Mouse (Mus musculus) Patski (cell line): ENCODE data around the gene Cdcp2. TPM values are rescaled to one million over a fixed set of nuclear protein-coding genes. Genes with fewer than 3 reads are reported as not detected.

Source experiments
- ATAC-seq: fragments of 100-300 bp; one replicate; pipeline ENCODE4 v1.8.0; 2021
- CTCF ChIA-PET: fragments of 350-600 bp; sonication (Branson Sonifier 250); formaldehyde crosslinking; loops from one replicate; lab custom pipeline; 2022; ENCODE audit warnings: inconsistent platforms; lab: Charles Lee
- POLR2A ChIA-PET: fragments of 350-600 bp; sonication (Branson Sonifier 250); formaldehyde crosslinking; loops from one replicate; lab custom pipeline; 2022; ENCODE audit warnings: antibody characterized with exemption, inconsistent platforms; lab: Charles Lee
- DNase-seq: peaks from one replicate; pipeline ENCODE4 v3.0.0-alpha.2; 2011; ENCODE audit warnings: low read depth, low spot score
- H3K27me3 ChIP-seq: fragments of 371-371 bp; one replicate; pipeline ENCODE4 v1.5.1; 2021
- CTCF ChIP-seq: fragments of 100-300 bp; IDR thresholded peaks from one replicate; pipeline ENCODE4 v1.5.1; 2021
- in situ Hi-C: fragments of 300-500 bp; cut with MboI; formaldehyde crosslinking; loops from 3 replicates; pipeline ENCODE4 v1.11.1; 2018; ENCODE audit warnings: low pct_unique_long_range_greater_than_20kb, mixed read lengths
- polyA plus RNA-seq: library from polyadenylated mRNA; unstranded; gene quantifications from one replicate; pipeline ENCODE4 v1.2.3, GENCODE M21; 2021

Gene Cdcp2
- polyA plus RNA-seq, 1 experiment from 2014 or later = not detected

DNA sequence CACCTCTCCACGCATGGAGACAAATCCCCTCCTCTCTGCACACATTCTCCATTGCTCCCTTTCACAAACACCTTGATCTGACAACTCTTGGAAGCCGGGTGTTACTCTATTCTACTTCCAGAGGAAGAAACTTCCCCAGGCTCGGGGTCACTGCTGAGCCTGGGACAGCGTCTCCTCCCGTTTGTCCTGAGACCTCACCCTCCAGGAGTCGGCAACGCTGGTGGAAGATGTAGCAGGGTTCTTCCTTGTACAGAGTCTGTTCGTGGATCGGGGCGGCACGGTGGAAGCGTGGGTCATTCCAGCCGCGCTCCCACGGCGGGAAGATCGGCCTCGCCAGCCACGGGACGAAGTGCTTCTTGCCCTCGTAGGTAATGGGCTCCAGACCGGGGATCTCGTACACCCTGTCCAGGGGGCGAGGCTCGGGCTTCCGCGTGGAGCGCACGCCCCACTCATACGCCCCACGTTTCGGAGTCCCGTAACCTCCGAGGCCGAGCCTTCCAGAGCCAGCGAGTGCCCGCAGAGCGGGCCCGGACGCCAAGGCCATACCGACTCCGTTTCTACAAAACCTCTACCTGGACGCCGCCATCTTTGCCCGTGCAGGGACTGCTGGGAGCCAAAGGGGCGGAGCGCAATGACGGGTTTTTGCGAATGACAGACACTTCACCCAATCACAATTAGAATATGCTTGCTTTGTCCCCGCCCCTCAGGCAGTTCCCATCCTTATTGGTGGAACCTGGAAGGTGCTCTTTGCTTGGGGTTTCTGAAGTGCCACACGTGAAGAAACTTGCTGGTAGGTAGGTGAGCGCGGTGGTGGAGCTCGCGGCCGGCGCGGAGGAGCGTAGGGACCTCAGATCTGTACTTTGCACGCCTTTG lies 30.2 kb upstream of the Cdcp2 start, which contains the start of the genes Mrpl37 and Cyb5rl:
TSS of gene Mrpl37 (minus strand) at position 617 of the 873 bp plus-strand sequence.
TSS of gene Cyb5rl (plus strand) at position 737 of the 873 bp plus-strand sequence.
- CTCF ChIA-PET = no interaction called here
- in situ Hi-C loops = loop anchor here (5.0 kb wide), 1 partner anchor 101 kb away; no protein-coding TSS in a partner anchor
- H3K27me3 ChIP-seq = no peaks in the 10 kb centered on the region
- DNase-seq (peak; percentile 82), ATAC-seq (peak; percentile 94)
- TF ChIP-seq CTCF = no peak
- POLR2A ChIA-PET = no interaction called here

DNA sequence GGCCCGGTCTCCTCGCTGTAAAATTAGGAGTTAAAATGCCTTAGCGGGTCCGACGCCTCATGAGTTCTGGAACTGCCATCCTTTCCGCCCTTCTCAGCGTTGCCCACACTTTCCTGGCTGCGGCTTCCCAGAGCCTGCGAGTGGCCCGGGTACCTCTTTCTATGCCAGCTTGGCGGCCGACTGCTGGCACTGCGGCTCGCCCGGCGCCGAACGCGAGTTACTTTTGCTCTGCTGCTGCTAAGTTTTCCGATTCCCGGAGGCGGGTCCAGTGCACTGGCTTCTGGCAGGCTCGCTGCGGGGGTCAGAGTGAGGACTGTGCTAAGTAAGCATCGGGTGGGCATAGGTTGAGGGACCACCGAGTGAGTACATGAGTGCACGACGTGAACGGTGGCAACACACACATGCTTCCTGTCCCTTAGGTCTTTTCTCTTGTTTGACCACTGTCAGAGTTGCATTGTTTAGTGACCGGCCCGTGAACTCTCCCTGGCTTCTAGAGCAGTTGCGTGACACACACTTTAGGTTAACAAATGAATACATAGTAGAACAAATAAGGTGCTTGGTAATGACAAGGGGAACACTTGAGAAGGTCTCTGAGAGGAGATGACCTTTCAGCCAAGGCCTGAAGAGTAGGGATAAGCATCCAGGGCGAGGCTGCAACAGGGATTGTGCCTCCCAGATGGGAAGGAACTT lies 29.4 kb upstream of the Cdcp2 start:
- DNase-seq = no peak
- CTCF ChIA-PET = no interaction called here
- POLR2A ChIA-PET = no interaction called here
- in situ Hi-C loops = loop anchor here (5.0 kb wide), 1 partner anchor 100 kb away; no protein-coding TSS in a partner anchor
- no peak for TF ChIP-seq CTCF
- H3K27me3 ChIP-seq = no peaks in the 10 kb centered on the region
- ATAC-seq = no peak

DNA sequence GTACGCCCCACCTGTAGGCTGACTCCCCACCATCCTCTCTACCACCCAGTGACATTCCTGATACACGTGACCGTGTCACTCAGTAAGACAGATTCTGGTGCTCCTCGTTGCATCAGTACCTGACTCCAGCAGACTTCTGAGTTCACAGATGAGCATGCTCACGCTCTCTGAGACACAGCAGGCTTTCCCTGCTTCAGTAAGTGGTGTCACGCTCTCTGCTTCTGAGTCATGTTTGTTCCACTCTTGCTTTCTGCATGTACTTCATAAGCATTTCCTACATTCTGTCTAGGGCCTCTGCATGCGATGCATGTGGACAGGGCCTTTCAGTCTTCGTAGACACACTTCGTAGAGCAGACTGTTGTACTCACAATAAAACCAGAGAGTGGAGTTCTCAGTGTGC lies 24.3 kb upstream of the Cdcp2 start:
- ATAC-seq (no peak), DNase-seq (peak; percentile 12)
- ChIA-PET POLR2A (no interaction called here), CTCF (interaction anchor here (0.7 to 1.6 kb wide), 3 partner anchors 10 to 17 kb away, joined by 3 to 4 read pairs (median 3); no protein-coding TSS in a partner anchor)
- no peaks in the 10 kb centered on the region for H3K27me3 ChIP-seq
- in situ Hi-C loops = no loop called here
- no peak for TF ChIP-seq CTCF

DNA sequence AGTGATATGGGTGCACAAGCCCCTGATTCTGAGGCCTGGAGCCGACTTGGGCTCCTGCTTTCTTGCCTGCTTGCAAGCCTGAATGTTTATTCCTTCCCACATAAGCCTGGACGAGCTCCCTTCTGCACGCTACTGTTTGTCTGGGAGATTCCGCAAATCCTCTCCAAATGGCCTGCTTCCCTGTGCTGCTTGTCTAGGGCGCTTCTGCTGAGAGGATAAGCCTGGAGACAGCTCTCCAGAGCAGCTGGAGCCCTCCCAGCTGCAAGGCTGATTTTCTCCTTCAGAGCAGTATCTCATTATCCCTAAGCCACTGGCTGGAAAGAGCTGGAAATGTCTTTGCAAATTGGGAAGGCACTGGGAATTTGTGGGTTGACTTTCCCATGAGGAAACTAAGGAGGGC lies 21.2 kb upstream of the Cdcp2 start:
- DNase-seq (no peak), ATAC-seq (no peak)
- in situ Hi-C loops = no loop called here
- ChIA-PET CTCF (no interaction called here), POLR2A (no interaction called here)
- no peaks in the 10 kb centered on the region for H3K27me3 ChIP-seq
- TF ChIP-seq CTCF = no peak

DNA sequence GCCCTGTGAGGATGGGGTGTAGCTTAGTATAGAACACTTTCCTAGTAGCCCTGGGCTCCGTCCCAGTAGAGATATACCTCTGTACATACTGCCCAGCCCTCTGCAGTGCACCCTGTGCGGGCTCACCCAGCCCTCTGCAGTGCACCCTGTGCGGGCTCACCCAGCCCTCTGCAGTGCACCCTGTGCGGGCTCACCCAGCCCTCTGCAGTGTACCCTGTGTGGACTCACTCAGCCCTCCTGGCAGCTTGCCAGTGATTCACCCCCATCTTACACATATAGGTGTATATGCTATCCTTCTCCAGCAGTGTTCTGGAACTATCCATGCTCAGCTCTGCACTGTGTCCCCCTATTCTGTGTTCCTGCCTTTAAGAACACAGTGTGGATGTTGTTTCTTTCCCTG lies 17.8 kb upstream of the Cdcp2 start:
- CTCF ChIA-PET = no interaction called here

DNA sequence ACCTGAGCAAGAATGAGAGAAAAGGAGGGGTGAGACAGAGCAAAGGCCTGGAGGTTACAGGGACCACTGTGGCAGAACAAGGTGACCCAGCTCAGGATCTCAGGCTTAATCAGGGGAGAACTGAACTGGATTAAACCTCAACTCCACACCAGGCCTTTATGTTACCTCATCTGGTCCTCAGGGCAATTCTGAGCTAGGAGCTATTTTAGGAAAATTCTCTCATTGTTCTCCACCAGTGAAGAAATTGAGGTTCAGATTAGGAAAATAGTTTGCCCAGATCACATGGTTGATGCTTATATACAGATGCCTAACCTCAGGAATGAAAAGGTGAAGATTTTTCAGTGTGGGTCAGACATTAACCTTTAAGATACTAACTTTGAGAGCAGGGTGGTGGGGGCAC lies 17.0 kb upstream of the Cdcp2 start:
- no peaks in the 10 kb centered on the region for H3K27me3 ChIP-seq
- in situ Hi-C loops = no loop called here
- DNase-seq (peak; percentile 69), ATAC-seq (peak; percentile 52)
- TF ChIP-seq CTCF = no peak
- CTCF ChIA-PET = no interaction called here
- POLR2A ChIA-PET = interaction anchor here (0.7 kb wide), 1 partner anchor 252 kb away, joined by 3 read pairs; no protein-coding TSS in a partner anchor

More for the DNA sequence above, 17.8 kb upstream of the Cdcp2 start:
- TF ChIP-seq CTCF = no peak
- no peak for DNase-seq
- H3K27me3 ChIP-seq = no peaks in the 10 kb centered on the region
- in situ Hi-C loops = no loop called here
- no peak for ATAC-seq
- POLR2A ChIA-PET = no interaction called here

DNA sequence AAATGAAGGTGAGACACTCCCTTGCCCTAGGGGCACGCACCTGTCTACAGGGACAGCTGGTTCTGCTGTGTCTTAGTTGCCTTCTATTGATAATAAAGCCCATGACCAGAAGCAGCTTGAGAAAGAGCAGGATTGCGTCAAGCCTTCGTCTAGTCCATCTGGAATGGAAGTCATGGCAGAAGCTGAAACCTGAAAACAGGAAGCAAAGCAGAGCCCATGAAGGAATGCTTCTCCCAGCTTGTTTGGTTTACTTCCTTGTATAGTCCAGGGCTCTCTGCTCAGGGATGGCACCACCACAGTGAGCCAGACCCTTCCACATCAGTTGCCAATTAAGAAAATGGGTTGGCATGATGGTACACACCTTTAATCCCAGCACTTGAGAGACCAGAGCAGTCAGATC lies 14.5 kb upstream of the Cdcp2 start:
- ChIA-PET POLR2A (no interaction called here), CTCF (interaction anchor here (1.3 kb wide), 1 partner anchor 10 kb away, joined by 3 read pairs; no protein-coding TSS in a partner anchor)
- no peak for DNase-seq
- in situ Hi-C loops = no loop called here
- H3K27me3 ChIP-seq = no peaks in the 10 kb centered on the region
- no peak for TF ChIP-seq CTCF
- ATAC-seq = no peak

DNA sequence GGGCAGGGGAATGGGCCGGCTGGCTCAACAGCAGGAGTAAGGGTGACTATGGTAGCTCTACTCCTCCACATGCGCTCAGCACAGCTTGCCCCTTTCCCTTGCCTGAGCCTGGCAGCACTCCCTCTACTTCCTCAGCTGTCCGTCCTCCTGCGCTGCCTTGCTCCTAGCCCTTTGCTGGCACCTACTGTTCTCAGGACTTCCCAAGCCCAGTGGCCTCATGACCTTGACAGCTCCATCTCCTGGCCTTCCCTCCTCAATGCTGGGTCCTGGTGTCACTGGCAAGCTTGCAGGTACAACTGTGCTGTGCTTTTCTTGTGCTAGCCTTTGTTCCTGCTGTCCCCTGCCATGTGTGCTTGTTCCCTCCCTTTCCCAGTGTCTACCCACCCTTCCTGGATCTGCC lies 13.6 kb upstream of the Cdcp2 start:
- no peak for TF ChIP-seq CTCF
- no peak for ATAC-seq
- H3K27me3 ChIP-seq = no peaks in the 10 kb centered on the region
- no peak for DNase-seq
- ChIA-PET POLR2A (no interaction called here), CTCF (no interaction called here)
- in situ Hi-C loops = no loop called here

DNA sequence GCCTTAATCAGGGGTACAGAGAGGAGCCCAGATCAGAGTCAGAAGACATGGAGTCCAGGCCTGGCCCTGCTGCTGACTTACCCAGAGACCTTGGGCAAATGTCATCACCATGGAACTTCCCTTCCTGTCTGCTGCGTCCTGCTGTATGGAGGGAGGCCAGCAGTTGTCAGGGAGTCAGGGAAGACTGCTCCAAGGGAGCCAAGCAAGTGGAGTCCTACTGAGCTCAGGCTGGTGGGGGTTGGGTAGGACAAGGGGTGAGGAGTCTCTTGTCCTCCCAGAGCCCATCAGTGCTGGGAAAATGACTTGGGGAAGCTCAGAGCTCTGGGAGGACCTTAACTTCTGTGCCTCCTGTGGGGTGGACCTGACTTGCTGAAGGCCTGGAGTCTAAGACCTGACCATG lies 12.3 kb upstream of the Cdcp2 start:
- ChIA-PET CTCF (no interaction called here), POLR2A (no interaction called here)
- in situ Hi-C loops = no loop called here
- DNase-seq (no peak), ATAC-seq (no peak)
- no peak for TF ChIP-seq CTCF
- no peaks in the 10 kb centered on the region for H3K27me3 ChIP-seq

DNA sequence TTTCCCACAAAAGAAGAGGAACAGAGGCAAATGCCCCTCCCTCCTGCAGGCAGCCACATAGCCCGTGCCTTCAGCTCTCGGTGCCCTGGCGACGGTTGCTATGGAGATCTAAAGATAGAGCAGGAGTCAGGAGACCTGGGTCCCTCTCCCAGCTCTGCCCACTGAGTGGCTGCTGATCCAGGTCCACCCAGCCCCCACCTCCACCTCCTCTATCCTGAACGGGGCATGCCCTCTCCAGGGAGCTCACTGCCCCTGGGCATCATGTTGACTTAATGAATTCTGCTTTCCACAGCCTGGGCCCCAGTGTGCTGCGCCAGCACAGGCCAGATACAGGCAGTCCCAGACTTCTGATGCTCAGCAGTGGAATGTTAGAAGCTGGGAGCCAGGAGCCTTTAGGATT lies 11.8 kb upstream of the Cdcp2 start:
- in situ Hi-C loops = no loop called here

DNA sequence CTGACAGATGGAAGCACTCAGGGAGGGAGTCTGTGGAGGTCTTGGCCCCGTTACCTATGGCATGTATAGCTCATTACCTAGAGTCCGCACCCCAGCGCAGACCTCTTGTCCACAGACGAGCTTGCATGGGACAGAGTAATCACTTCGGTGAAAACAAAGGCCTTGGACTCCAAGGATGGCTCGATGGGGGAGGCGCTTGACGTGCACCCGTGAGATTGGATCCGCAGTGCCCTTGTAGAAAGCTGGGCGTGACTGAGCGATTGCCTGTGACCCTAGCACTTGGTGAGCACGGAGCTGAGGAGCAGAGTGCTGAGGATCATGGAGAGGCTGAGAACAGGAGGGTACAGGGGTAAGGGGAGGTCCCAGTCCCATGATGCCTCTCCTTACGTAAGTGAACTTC lies 5.0 kb upstream of the Cdcp2 start:
- no peaks in the 10 kb centered on the region for H3K27me3 ChIP-seq
- in situ Hi-C loops = no loop called here
- POLR2A ChIA-PET = no interaction called here
- CTCF ChIA-PET = no interaction called here
- no peak for TF ChIP-seq CTCF
- DNase-seq = no peak
- ATAC-seq = no peak

More for the DNA sequence above, 11.8 kb upstream of the Cdcp2 start:
- DNase-seq = no peak
- ChIA-PET CTCF (no interaction called here), POLR2A (no interaction called here)
- ATAC-seq = no peak
- no peaks in the 10 kb centered on the region for H3K27me3 ChIP-seq
- no peak for TF ChIP-seq CTCF
